Mouse (Mus musculus) hematopoietic stem cell, adult 5-6 weeks (primary cell): ENCODE measurements at regions not wholly inside any gene's neighbourhood (a gene's known extent, or its start where the extent isn't known, plus 50 kb on each side); places are given as distances from the start of the nearest gene placed in this dataset.

Experiments used
- ATAC-seq, 2 experiments: fragments of 125-278 bp in 1 of 2; replicated peaks in 1 of 2; 2 replicates each; pipeline ENCODE4 v1.8.0; 2016 to 2017; ENCODE audit warnings: inconsistent platforms in 2 of 2, mild to moderate bottlenecking in 2 of 2, moderate number of reproducible peaks in 2 of 2, low read depth in 1 of 2, moderate TSS enrichment in 1 of 2; ENCODE audit not compliant: low FRiP score in 2 of 2, poor library complexity in 2 of 2, severe bottlenecking in 2 of 2, insufficient read depth in 1 of 2, low TSS enrichment in 1 of 2

DNA sequence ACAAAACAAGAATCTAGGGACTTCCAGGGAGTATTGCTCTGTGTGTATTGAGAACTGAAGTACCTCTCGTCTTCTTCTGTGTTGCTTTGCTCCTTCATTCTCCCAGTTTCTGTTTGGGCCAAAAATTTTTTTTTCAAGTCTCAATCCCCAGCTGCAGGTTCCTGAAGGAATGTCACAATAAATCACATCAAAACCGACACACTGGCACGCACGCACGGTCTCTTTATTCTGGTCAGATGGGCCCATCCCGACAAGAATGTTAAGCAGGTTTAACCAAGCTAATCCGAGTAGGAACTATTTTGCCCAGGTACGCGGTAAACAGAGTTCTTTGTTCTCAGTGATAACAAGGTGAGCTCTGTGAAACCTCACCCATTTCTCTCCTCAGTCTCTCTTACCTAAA is 118.3 kb upstream of the Lef1 start:
- ATAC-seq = no peak

DNA sequence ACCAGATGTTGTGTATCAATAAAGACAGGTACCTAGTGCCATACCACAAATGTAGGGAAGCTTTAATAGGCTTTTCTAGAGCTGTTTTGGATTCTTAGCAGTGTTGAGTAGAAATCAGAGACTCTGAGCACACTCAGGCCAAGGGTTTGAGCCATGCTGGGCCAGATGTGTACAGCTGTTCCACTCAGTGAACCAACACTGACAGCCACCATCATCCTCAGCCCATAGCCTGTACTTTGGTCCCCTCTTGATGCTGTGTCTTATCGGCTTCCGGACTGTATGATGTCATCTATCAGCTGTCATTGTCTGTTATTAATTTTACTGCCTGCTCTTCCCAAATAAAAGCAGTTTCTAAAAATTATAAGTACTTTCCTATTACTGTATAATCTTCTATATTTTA is 123.6 kb upstream of the Lef1 start:
- no peak for ATAC-seq

DNA sequence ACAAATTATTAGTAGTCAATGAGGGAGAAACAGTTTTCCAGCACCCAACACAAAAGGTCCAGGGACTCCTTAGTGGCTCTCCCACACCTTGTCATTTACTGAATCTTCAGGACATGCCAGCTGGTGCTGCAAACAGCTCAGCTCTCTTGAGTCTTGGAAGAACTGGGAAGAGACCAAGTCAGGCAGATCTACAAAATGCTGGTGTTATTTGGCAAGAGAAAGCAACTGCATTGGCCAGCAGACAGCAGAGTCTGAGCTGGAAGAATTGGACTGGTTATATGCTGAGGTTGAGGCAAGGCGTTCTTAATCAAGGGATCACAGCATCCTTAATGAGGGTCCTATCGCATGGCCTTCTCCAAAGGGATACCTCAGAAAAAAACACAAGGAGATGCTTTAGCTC is 124.2 kb upstream of the Lef1 start:
- no peak for ATAC-seq

DNA sequence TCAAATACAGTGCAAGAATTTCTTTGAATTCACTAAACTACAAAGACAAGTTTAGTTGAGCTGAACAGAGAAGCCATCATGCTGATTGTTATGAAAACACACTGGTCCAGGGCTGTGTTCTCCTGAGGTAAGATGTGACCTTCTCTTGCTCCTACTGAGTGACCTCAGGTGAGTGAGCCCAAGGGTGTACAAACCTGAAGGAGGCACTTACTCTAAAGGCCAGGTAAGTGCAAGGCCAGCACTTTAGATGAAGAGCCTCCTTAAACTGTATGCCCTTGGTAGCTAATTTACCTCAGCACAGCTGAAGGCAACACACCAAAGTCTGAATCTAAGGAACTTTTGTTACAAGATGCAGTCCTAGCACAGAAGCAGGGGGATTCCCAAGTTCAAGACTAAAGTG is 128.7 kb upstream of the Lef1 start:
- ATAC-seq = no peak

DNA sequence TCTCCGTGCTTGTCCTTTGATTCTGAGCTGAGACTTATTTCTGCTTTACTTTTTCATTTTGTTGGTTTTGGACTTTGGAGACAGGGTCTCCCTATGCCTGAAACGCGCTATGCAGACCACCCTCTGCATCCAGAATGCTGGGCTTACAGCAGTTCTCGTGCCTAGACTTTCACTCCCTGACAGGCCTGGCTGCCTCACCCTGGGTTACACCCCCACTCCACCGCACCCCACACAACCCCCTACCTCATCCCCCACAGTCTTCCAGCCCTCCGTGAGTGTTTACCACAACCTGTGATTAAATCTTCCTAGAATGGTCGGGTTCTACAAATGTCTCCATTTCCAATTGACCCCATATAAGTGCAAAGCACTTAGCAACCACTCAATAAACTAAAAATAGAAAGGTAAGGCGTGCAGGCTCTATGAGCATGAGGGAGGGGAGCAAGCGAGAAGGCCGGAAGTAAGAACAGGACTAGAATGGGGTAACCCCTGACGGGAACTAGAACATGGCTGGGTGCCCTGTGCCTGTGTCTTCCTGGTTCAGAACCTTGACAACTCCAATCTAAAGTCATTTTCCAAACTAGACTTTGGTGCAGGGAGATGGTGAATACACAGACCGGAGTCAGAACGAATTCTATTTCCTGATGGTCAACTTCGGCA is 131.2 kb upstream of the Lef1 start:
- no peak for ATAC-seq

DNA sequence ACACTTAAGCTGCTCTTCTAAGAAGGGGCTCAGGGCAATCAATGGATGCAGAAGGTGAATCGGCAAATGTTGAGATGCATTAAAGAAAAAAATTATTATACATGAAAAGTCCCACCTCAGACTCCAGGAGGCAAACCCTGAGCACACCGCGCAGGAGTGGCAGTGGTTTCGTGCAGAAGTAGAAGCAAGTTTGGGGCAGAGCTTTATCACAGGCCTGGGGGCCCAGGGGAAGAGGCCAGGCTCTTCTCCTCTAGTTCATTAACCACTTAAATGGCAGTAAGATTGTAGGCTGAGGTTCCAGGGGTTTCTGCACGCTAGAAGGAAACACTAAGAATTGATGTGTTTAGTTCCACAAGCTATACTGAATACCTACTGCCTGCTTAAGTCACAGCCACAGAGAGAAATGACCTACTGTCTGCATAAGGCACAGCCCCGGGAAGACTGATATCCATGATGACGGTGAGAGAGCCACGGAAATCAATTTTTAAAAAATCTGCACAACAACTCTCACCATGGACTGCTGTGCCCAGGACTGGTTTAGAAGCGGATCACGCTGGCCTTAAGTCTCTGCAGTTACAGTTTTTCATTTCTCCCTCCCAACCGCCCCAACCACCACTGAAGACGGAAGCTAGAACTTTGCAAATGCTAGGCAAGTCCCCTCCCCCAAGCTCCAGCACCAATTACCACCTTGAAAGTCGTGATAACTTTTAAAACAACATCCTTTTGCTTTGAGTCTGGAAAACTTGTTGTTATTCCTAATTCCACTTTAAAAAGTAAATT is 132.2 kb upstream of the Lef1 start:
- peak in 1 of 2 experiments; percentile 46; a peak in 1 of 4 replicates for ATAC-seq

DNA sequence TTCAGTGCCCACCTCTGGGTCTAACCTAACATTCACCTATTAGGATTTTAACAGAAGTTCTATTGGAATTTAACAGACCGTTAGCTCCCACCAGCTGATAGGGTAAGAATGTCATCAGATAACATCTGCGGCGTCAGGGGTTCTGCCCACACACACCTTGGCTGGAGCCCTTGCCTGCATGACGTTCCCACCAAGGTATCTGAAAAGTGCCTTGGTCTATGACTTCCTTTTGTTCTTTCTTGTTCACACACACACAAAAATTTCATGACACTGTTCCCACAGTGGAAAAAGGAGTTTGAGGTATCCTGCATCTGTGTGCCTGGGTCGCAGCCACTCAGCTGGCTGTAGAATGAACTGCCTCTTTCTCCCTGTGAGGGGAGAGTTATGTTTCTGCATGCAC is 134.1 kb upstream of the Lef1 start:
- ATAC-seq = no peak

DNA sequence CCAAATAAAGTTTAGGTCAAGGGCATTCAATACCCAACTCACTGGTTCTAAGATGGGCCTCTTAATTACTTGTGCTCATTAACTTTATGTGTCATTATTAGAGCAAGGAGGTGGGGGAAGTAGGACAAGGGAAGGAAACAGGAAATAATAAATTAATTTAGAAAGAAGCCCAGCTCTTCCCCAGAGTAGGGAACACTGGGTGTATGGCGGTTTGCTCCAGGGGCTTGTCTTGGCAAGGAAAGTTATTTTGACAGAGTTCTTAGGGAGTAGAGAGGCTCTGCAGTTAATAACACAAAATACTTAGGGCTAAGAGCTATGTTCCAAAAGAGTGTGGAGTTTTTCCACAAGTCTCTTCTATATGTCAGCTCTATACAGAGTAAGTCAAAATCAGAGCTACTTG is 135.0 kb upstream of the Lef1 start:
- ATAC-seq = no peak

DNA sequence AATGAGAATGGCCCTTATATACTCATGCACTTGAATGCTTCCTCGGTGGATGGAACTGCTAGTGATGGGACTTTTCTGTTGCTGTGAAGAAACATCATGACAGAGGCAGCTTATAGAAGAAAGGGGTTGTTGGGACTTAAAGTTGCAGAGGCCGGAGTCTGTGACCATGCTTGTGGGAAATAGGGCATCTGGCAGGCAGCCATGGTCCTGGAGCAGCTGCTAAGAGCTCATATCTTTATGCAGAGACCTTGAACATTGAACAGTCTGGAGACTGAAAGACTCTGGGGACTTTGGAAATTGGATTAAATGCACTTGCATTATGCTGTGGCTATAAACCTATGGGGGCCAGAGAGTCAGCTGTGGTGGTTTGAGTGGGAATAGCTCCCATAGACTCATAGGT is 138.1 kb upstream of the Lef1 start:
- no peak for ATAC-seq

DNA sequence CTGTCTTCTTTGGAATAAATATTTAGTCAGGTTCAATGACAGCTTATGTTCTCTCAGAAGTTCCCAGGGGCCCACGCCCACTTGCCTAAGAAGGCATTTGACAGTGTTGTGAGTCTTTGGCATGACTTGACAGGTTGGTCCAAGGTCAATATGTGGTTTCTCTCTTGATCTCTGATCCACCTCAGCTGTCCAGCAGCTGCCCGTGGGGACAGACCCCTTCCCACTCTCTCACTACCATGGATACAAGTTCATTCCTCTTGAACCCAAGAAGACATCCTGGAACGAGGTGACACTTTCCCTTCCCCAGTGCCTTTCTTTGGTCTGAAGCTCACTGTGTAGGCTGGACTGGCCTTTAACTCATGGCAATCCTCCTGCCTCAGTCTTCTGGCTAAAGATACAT is 145.0 kb upstream of the Lef1 start:
- no peak for ATAC-seq

DNA sequence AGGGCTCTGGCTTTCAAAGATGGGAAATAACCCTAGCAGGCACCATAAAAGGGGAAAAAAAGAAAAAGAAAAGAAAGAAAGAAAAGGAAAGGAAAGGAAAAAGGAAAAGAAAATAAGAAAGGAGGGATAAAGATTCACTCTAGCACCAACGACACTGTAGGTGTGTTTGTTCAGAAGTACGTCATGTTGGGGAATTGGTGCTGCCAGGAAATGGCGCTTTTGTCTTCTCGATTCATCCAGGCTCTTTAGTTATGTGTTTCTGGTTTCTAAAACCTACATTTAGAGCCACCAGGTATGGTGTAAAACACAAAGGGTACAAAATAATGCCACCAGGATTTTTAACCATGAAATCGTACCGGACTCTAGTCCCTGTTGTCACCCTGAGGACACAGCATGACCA is 146.2 kb upstream of the Lef1 start:
- no peak for ATAC-seq

DNA sequence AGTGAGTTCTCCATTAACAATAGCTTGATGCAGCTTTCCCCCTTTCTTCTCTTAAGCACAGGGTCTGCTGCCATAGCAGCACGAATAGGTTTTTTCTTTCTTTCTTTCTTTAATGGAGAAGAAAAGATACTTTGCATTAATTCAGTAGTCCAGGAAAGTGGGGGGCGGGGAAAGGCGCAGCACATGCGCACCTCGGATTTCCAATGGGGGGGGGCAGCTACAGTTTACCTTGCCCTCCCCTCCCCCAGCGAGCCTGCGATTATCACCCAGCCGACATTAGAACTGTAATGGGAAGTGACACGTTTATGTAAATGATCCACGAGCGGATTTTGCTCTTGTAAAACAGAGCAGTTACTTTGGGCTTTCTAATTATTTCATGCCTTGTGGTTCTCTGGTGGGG is 146.6 kb upstream of the Lef1 start:
- 0 out of 4 replicates have a peak, but pooled peaks of 1 of the 2 experiments have one; percentile 7 for ATAC-seq

DNA sequence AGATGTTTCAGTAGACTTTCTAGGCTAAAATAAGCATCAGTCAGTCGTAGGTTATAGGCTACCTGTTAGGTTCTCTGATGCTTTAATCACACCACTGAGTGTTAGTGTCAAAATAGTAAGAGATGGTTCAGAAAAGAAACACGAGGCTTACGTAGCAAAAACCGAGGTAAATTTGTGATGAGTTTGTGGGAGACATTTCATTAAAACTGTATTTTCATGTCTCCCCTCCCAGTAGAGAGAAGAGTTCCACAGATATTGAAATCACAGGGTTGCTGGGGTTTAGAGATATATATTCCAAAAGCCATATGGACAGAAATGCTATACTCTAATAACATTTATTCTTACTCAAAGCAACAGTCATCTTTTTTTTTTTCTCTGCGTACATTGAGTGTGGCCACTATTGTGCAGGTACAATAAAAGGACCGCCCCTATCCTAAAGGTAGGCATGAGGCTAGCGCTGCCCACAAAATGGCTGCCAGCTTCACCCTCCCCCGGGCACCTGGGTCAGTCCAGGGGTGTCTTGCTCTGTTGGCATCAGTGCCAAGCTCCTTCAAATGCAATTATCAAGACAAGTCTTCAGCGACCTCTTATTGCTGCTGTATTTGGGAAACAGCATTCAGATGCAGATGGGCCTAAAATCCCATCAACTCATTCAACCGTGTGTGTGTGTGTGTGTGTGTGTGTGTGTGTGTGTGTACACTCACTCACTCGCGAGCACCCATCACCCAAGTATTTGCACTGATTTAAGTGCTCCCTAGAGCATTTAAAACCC is 147.4 kb upstream of the Lef1 start:
- no peak for ATAC-seq

DNA sequence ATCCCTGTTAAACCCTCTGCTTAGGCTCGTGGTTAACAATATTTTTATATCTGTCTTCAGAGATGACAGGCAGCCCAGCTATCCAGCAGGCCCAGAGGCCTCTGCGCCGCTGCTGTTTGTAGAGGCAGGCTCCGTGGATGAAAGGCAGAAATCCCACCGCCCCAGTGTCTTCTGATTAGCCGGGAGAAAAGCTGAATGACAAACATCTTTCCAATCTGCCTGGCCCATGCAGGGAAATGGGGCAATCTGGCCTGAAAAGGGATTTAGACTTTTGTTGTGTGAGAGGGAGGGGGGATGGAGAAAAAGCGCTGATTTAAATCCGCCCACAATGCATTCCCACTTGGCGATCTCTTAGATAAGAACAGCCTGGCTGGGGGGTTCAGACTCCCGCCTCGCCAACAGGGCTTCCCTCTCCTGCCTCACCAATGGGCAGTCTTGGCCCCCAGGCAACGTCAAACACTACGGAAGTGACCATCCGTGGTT is 148.1 kb upstream of the Lef1 start:
- no peak for ATAC-seq

DNA sequence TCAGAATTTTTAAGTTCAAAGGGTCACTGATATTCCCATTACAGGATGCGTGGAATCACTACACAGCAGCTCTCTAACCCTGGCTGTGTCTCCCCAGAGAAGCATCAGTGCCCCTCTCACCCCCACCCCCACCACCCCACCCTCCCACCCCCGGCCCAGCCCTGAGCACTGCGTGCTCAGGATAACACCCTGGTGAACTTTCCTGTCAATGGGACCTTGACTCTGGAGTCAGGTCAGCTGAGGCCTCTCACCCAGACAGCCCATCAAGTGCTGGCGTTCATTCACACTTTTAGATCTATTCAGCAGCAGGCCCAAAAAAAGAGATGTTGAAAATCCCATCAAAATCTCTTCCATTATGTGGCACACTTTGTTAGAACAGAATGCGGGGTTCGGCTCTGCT is 148.6 kb upstream of the Lef1 start:
- no peak for ATAC-seq

DNA sequence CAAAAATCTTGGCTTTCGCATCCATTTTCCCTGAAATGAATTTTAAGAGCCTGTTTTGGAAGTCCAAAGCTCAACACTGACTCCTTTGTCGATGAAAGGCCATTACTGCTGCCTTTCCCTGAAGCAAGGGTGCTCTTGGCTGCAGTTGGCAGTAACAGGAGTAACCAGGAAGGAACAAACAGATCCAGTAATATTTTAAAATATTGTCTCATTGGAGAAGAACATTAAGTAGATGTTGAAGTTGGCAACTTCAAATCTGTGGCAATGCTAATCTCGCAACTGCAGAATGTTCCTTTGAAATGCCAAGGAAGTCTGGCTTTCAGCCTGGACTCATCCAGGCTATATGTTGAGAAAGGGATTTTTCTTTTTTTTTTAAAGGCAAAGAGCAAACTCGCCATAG is 154.3 kb upstream of the Lef1 start:
- ATAC-seq = no peak

DNA sequence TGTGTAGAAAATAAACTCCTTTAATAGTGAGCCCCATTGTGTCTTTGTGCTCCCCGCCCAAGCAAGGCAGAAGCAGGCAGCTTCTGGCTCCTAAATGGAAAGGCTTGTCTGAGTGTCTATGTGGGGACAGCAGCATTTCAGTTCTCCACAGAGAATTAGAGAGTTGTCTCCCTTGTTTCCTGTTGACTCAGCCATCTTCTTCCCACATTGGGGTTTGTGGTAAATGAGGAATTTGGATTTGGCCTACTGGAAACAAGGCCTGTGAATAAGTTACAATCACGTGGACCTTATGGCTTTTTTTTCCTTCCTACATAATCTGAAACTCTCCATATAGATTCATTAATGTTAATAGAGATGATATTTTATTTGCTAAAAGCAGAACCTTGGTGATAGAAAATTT is 158.9 kb upstream of the Lef1 start:
- no peak for ATAC-seq

DNA sequence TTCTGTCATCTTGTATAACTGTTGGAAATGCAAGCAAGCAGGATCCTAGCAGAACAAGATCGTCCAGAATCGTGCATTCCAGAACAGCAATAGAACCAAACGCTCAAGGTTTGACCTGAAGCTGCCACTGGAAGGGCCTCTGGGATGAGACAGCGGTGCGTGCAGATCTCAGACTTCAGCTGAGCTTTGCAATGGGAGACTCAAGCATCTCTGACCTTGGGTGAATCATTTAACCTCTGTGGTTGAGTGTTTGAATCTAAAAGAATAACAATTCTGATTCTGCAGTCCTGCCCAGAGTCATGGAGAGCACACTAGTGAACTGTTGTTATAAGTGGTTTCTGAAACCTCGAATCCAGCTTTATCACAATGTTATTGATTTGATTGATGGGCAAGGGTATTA is 159.4 kb upstream of the Lef1 start:
- ATAC-seq = no peak
